Mouse (Mus musculus): ENCODE data around the gene Cpa5. TPM values are rescaled to one million over a fixed set of nuclear protein-coding genes. Genes with fewer than 3 reads are reported as not detected.
A peak's percentile ranks its signal among the peaks of the same experiment; 100 is the strongest.

Cpa5 gene
- polyA plus RNA-seq (2015; fragmentation: Nextera tagmentation; extraction: Ambion mirVana) = not detected in 2 replicates

DNA sequence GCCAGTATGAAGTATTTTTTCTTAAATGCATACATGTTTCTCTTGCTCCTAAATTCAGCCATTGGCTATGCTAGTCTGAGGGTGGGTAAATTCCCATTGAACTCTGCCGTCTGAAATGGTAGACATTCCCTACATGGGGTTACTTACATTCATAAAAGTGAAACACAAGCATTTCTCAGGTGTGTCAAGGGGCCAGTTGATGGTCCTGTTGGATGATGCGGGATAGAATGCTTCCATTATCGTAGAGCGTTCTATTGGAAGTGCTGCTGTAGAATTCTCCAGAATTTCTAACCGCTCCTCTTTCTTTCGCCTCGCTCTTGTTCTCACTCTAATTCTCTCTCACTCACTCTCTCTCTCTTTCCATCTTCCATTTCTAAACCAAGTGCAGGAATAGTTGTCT is at the start of gene Cpa5:
Cpa5 (plus strand) TSS at position 301 of the 400 bp plus-strand sequence.
- Histone ChIP-seq H3K9me3 (ENCODE audit: control insufficient read depth) (no peaks in the 10 kb centered on the region), H3K4me2 (replicated peaks; ENCODE audit: low read depth) (no peak within 1 kb of the TSS), H3K4me3 (ENCODE audit: low read depth, low read length) (no peak within 1 kb of the TSS), H3K9ac (ENCODE audit: low read depth, low read length) (no peak within 1 kb of the TSS), H3K4me1 (replicated peaks; ENCODE audit: control insufficient read depth, insufficient read depth, low read length) (no peaks in the 10 kb centered on the region), H3K36me3 (ENCODE audit: control insufficient read depth, insufficient read depth) (no peaks in the 10 kb centered on the region), H3K27ac (ENCODE audit: low read depth, low read length) (no peak within 1 kb of the TSS), H3K27me3 (replicated peaks; ENCODE audit: control insufficient read depth, insufficient read depth, low read length) (no peaks in the 10 kb centered on the region)
- no peak for TF ChIP-seq CTCF (IDR thresholded peaks at IDR 0.05; ENCODE audit: low read depth)
- 97% methylated on average over 7 of the region's 7 CpGs for WGBS
- ATAC-seq = no peak

DNA sequence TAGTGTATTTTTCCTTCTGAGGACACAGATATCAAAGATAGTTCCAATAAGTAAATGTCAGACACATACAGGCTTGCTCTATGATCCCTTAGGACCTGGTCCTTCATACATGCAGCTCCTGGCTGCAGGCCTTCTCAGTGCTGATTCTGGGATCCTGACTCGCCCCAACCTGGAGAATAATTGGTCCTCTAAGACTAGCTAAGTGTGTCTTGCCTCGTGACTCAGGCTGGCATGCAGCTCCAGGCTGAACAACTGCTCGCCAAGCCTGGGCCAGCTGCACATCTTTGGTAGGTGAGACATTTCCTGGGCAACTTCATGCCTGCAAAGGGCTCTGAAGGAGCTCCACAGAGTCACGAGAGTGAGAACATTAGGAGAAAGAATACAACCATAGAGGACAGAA is 48.7 kb upstream of the Cpa5 start:
- ATAC-seq = no peak
- no peak overlapping the region for H3K4me2 ChIP-seq (replicated peaks; ENCODE audit: low read depth)
- H3K27me3 ChIP-seq (replicated peaks; ENCODE audit: control insufficient read depth, insufficient read depth, low read length) = no peaks in the 10 kb centered on the region
- H3K27ac ChIP-seq (ENCODE audit: low read depth, low read length) = no peak overlapping the region
- no peaks in the 10 kb centered on the region for H3K36me3 ChIP-seq (ENCODE audit: control insufficient read depth, insufficient read depth)
- no peak overlapping the region for H3K4me3 ChIP-seq (ENCODE audit: low read depth, low read length)
- no peak for TF ChIP-seq CTCF (IDR thresholded peaks at IDR 0.05; ENCODE audit: low read depth)
- no peaks in the 10 kb centered on the region; the same call in 1 of the 2 replicates for H3K4me1 ChIP-seq (replicated peaks; ENCODE audit: control insufficient read depth, insufficient read depth, low read length)
- H3K9ac ChIP-seq (ENCODE audit: low read depth, low read length) = no peak overlapping the region
- no peaks in the 10 kb centered on the region for H3K9me3 ChIP-seq (ENCODE audit: control insufficient read depth)
- WGBS = 81% methylated on average over 4 of the region's 4 CpGs

DNA sequence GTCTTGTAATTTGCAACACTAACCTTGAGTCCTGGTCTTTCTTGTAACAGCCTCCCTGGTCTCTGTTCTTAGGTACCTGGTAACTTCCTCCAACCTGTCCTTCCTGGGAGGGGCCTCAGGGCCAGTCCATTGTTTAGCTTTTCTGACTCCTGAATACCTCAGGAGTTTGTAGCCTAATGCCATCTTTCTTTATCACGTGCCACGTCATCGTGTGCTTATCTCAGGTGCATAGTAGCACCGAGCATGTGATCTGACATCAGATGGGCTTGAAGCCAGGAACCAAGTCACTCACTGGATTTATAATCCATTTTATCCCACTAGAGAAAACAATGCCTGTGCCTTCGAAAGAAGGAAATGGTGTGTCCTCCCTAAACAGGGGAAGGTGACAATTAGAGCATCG is 47.2 kb upstream of the Cpa5 start:
- H3K9me3 ChIP-seq (ENCODE audit: control insufficient read depth) = no peaks in the 10 kb centered on the region
- H3K4me2 ChIP-seq (replicated peaks; ENCODE audit: low read depth) = no peak overlapping the region
- no peak for TF ChIP-seq CTCF (IDR thresholded peaks at IDR 0.05; ENCODE audit: low read depth)
- 33% methylated on average over 6 of the region's 6 CpGs for WGBS
- ATAC-seq = peak; percentile 82
- H3K9ac ChIP-seq (ENCODE audit: low read depth, low read length) = no peak overlapping the region
- H3K4me1 ChIP-seq (replicated peaks; ENCODE audit: control insufficient read depth, insufficient read depth, low read length) = no peaks in the 10 kb centered on the region; the same call in 1 of the 2 replicates
- no peak overlapping the region for H3K27ac ChIP-seq (ENCODE audit: low read depth, low read length)
- no peaks in the 10 kb centered on the region for H3K36me3 ChIP-seq (ENCODE audit: control insufficient read depth, insufficient read depth)
- H3K27me3 ChIP-seq (replicated peaks; ENCODE audit: control insufficient read depth, insufficient read depth, low read length) = no peaks in the 10 kb centered on the region
- no peak overlapping the region for H3K4me3 ChIP-seq (ENCODE audit: low read depth, low read length)

DNA sequence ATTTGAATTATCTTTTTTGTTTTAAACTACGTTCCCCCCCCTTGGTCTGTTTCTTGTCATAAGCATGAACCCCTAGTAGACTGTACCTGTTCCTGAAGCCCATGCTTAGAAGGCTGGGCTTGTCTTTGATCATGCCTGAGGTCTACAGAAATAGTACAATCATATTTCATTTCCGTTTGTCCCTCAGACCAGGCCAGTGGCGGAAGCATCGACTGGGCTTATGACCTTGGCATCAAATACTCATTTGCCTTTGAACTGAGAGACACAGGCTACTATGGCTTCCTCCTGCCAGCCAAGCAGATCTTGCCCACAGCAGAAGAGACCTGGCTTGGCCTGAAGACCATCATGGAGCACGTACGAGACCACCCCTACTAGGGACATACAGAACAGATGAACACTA is 46.8 kb upstream of the Cpa5 start:
- no peaks in the 10 kb centered on the region for H3K36me3 ChIP-seq (ENCODE audit: control insufficient read depth, insufficient read depth)
- TF ChIP-seq CTCF (IDR thresholded peaks at IDR 0.05; ENCODE audit: low read depth) = no peak
- H3K9me3 ChIP-seq (ENCODE audit: control insufficient read depth) = no peaks in the 10 kb centered on the region
- no peak overlapping the region for H3K4me2 ChIP-seq (replicated peaks; ENCODE audit: low read depth)
- 87% methylated on average over 6 of the region's 6 CpGs for WGBS
- H3K4me1 ChIP-seq (replicated peaks; ENCODE audit: control insufficient read depth, insufficient read depth, low read length) = no peaks in the 10 kb centered on the region; the same call in 1 of the 2 replicates
- H3K27me3 ChIP-seq (replicated peaks; ENCODE audit: control insufficient read depth, insufficient read depth, low read length) = no peaks in the 10 kb centered on the region
- no peak overlapping the region for H3K9ac ChIP-seq (ENCODE audit: low read depth, low read length)
- ATAC-seq = no peak
- no peak overlapping the region for H3K27ac ChIP-seq (ENCODE audit: low read depth, low read length)
- H3K4me3 ChIP-seq (ENCODE audit: low read depth, low read length) = no peak overlapping the region

DNA sequence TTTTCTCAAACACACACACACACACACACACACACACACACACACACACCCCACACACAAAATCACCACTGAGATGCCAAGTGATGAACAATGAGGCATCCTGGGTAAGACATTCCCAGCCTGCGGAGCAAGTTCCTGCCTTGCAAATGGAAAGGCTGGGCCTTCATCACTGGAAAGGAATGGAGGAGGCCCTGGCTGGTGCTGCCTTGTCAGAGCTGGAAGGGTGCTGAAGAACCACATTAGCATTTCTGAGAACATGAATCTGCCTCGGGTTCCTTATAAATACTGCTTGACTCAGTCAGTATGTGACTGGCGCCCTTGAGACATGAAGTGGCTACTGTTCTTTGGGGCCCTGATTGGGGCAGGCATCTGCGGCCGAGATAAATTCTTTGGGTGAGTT is 42.7 kb upstream of the Cpa5 start, which contains the start of gene Cpa4:
Cpa4 (plus strand) TSS at position 301 of the 400 bp plus-strand sequence.
- H3K27ac ChIP-seq (ENCODE audit: low read depth, low read length) = no peak within 1 kb of the TSS
- no peak within 1 kb of the TSS for H3K9ac ChIP-seq (ENCODE audit: low read depth, low read length)
- no peaks in the 10 kb centered on the region; the same call in 1 of the 2 replicates for H3K4me1 ChIP-seq (replicated peaks; ENCODE audit: control insufficient read depth, insufficient read depth, low read length)
- ATAC-seq = no peak
- H3K27me3 ChIP-seq (replicated peaks; ENCODE audit: control insufficient read depth, insufficient read depth, low read length) = no peaks in the 10 kb centered on the region
- no peak for TF ChIP-seq CTCF (IDR thresholded peaks at IDR 0.05; ENCODE audit: low read depth)
- no peak within 1 kb of the TSS for H3K4me3 ChIP-seq (ENCODE audit: low read depth, low read length)
- H3K36me3 ChIP-seq (ENCODE audit: control insufficient read depth, insufficient read depth) = no peaks in the 10 kb centered on the region
- H3K9me3 ChIP-seq (ENCODE audit: control insufficient read depth) = no peaks in the 10 kb centered on the region
- no peak within 1 kb of the TSS for H3K4me2 ChIP-seq (replicated peaks; ENCODE audit: low read depth)
- 68% methylated on average over 5 of the region's 5 CpGs for WGBS

DNA sequence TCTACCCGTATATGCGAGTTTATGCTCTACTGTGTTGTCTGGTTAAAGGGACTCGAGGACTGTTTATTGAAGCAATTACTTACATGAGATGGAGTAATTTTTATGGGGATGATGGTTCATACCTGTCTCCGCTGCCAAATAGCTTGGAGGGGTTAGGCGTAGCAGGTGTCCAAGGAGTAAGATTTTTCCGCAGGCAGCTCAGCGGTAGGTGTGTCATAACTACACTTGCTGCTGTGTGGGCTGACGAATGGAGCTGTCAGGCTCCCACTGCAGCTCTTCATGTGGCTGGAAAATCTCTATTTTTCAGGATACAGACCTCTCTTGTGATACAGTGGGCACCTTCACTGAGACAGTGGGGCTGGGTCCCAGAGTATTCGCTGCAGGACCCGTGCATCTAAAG is 41.5 kb upstream of the Cpa5 start:
- H3K27me3 ChIP-seq (replicated peaks; ENCODE audit: control insufficient read depth, insufficient read depth, low read length) = no peaks in the 10 kb centered on the region
- TF ChIP-seq CTCF (IDR thresholded peaks at IDR 0.05; ENCODE audit: low read depth) = no peak
- no peaks in the 10 kb centered on the region for H3K36me3 ChIP-seq (ENCODE audit: control insufficient read depth, insufficient read depth)
- ATAC-seq = no peak
- no peaks in the 10 kb centered on the region for H3K9me3 ChIP-seq (ENCODE audit: control insufficient read depth)
- no peak overlapping the region for H3K27ac ChIP-seq (ENCODE audit: low read depth, low read length)
- H3K9ac ChIP-seq (ENCODE audit: low read depth, low read length) = no peak overlapping the region
- no peaks in the 10 kb centered on the region for H3K4me1 ChIP-seq (replicated peaks; ENCODE audit: control insufficient read depth, insufficient read depth, low read length)
- no peak overlapping the region for H3K4me2 ChIP-seq (replicated peaks; ENCODE audit: low read depth)
- H3K4me3 ChIP-seq (ENCODE audit: low read depth, low read length) = no peak overlapping the region
- WGBS = 81% methylated on average over 10 of the region's 10 CpGs

DNA sequence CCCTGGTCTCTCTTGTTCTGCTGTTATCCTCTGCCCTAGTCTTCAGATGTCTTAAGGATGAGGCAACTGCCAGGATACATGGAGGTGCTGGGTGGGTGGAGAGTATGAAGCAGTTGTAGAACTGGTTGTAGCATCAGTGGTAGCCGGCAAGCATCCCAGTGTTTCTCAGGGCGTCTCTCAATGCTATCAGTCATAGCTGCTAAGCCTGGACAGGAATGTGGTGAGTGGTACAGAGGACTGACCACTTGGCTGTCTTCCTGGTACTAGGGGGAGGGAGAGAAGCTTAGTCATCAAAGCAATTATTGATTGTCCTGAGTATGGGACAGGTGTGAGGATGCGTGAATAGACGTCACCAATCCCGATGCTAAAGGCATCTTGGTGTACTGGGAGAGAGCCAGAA is 40.8 kb upstream of the Cpa5 start:
- no peak for TF ChIP-seq CTCF (IDR thresholded peaks at IDR 0.05; ENCODE audit: low read depth)
- Histone ChIP-seq H3K27ac (ENCODE audit: low read depth, low read length) (no peak overlapping the region), H3K4me2 (replicated peaks; ENCODE audit: low read depth) (no peak overlapping the region), H3K9me3 (ENCODE audit: control insufficient read depth) (no peaks in the 10 kb centered on the region), H3K27me3 (replicated peaks; ENCODE audit: control insufficient read depth, insufficient read depth, low read length) (no peaks in the 10 kb centered on the region), H3K4me1 (replicated peaks; ENCODE audit: control insufficient read depth, insufficient read depth, low read length) (no peaks in the 10 kb centered on the region), H3K9ac (ENCODE audit: low read depth, low read length) (no peak overlapping the region), H3K36me3 (ENCODE audit: control insufficient read depth, insufficient read depth) (no peaks in the 10 kb centered on the region), H3K4me3 (ENCODE audit: low read depth, low read length) (no peak overlapping the region)
- no peak for ATAC-seq
- WGBS = 81% methylated on average over 5 of the region's 5 CpGs

All from intestine, postnatal 0 days (tissue).